Mouse (Mus musculus): ENCODE results near the gene Gm7361. TPM values are rescaled to one million over a fixed set of nuclear protein-coding genes. Genes with fewer than 3 reads are reported as not detected.

Gene Gm7361
- polyA plus RNA-seq (2017; shearing (Covaris generic)) = not detected

GRCm38 (mm10) chr5:26257391-26257790, at the start of gene Gm7361:
Gene Gm7361 (plus strand): TSS chr5:26257691.

Other genes with a start within 250 kb of the Gm7361 start
- gene Gm5862, start 234.8 kb upstream of the Gm7361 start, polyA plus RNA-seq (2017; shearing (Covaris generic)) = under 1 TPM in 1 of 2 experiments, not detected in 1; 0.20 TPM
- not detected for gene Speer4a, start 218.1 kb upstream of the Gm7361 start, polyA plus RNA-seq (2017; shearing (Covaris generic))
- gene Gm7347, start 199.1 kb upstream of the Gm7361 start, polyA plus RNA-seq (2017; shearing (Covaris generic)) = not detected
- gene Gm10471, start 168.4 kb upstream of the Gm7361 start, polyA plus RNA-seq (2017; shearing (Covaris generic)) = under 1 TPM in 1 of 2 experiments, not detected in 1; 0.10 TPM
- not detected for gene 5031410I06Rik, start 152.3 kb upstream of the Gm7361 start, polyA plus RNA-seq (2017; shearing (Covaris generic))
- gene Gm10220, start 136.3 kb upstream of the Gm7361 start, polyA plus RNA-seq (2017; shearing (Covaris generic)) = not detected